Mouse (Mus musculus): ENCODE measurements at regions not wholly inside any gene's neighbourhood (a gene's known extent, or its start where the extent isn't known, plus 50 kb on each side); places are given as distances from the start of the nearest gene placed in this dataset.

- DNase-seq (ENCODE audit: low spot score in 2 of 2) = peak in 1 of 2 experiments; percentile 3
Measured at GRCm38 (mm10) chr2:133436913-133437843, 114.8 kb upstream of the Bmp2 start.

GRCm38 (mm10) chr2:133438018-133438417 lies 113.9 kb upstream of the Bmp2 start:
- DNase-seq (ENCODE audit: low spot score in 2 of 2) = no peak

- DNase-seq (ENCODE audit: low spot score in 2 of 2) = no peak
Measured at GRCm38 (mm10) chr2:133443024-133443423, 108.9 kb upstream of the Bmp2 start.

- no peak for DNase-seq (ENCODE audit: low spot score in 2 of 2)
Measured at GRCm38 (mm10) chr2:133443490-133443889, 108.5 kb upstream of the Bmp2 start.

GRCm38 (mm10) chr2:133452947-133453346 lies 99.0 kb upstream of the Bmp2 start:
- no peak for DNase-seq (ENCODE audit: low spot score in 2 of 2)

GRCm38 (mm10) chr2:133455484-133456170 lies 96.3 kb upstream of the Bmp2 start:
- DNase-seq (ENCODE audit: low spot score in 2 of 2) = no peak

GRCm38 (mm10) chr2:133456785-133457184 lies 95.2 kb upstream of the Bmp2 start:
- DNase-seq (ENCODE audit: low spot score in 2 of 2) = no peak

GRCm38 (mm10) chr2:133458735-133459134 lies 93.2 kb upstream of the Bmp2 start:
- DNase-seq (ENCODE audit: low spot score in 2 of 2) = no peak

- DNase-seq (ENCODE audit: low spot score in 2 of 2) = no peak
Measured at GRCm38 (mm10) chr2:133460814-133461213, 91.1 kb upstream of the Bmp2 start.

- DNase-seq (ENCODE audit: low spot score in 2 of 2) = no peak
Measured at GRCm38 (mm10) chr2:133462378-133462777, 89.6 kb upstream of the Bmp2 start.

GRCm38 (mm10) chr2:133467170-133468168 lies 84.5 kb upstream of the Bmp2 start:
- DNase-seq (ENCODE audit: low spot score in 2 of 2) = no peak

- no peak for DNase-seq (ENCODE audit: low spot score in 2 of 2)
Measured at GRCm38 (mm10) chr2:133472966-133473744, 78.8 kb upstream of the Bmp2 start.

- DNase-seq (ENCODE audit: low spot score in 2 of 2) = no peak
Measured at GRCm38 (mm10) chr2:133474174-133474573, 77.8 kb upstream of the Bmp2 start.

- no peak for DNase-seq (ENCODE audit: low spot score in 2 of 2)
Measured at GRCm38 (mm10) chr2:133480870-133481269, 71.1 kb upstream of the Bmp2 start.

- DNase-seq (ENCODE audit: low spot score in 2 of 2) = no peak
Measured at GRCm38 (mm10) chr2:133481305-133481704, 70.7 kb upstream of the Bmp2 start.

GRCm38 (mm10) chr2:133481785-133482184 lies 70.2 kb upstream of the Bmp2 start:
- DNase-seq (ENCODE audit: low spot score in 2 of 2) = no peak

- DNase-seq (ENCODE audit: low spot score in 2 of 2) = no peak
Measured at GRCm38 (mm10) chr2:133495443-133495842, 56.5 kb upstream of the Bmp2 start.

GRCm38 (mm10) chr2:133496389-133496788 lies 55.6 kb upstream of the Bmp2 start:
- no peak for DNase-seq (ENCODE audit: low spot score in 2 of 2)

- DNase-seq (ENCODE audit: low spot score in 2 of 2) = no peak
Measured at GRCm38 (mm10) chr2:133497071-133497470, 54.9 kb upstream of the Bmp2 start.

- DNase-seq (ENCODE audit: low spot score in 2 of 2) = no peak
Measured at GRCm38 (mm10) chr2:133497541-133498185, 54.3 kb upstream of the Bmp2 start.

All from frontal cortex, postnatal 25 days (tissue).